Mouse (Mus musculus) embryo, embryonic 10.5 days (tissue): ENCODE measurements at regions not wholly inside any gene's neighbourhood (a gene's known extent, or its start where the extent isn't known, plus 50 kb on each side); places are given as distances from the start of the nearest gene placed in this dataset.

ENCODE experiments used
- DNase-seq: peaks from one replicate; pipeline ENCODE4 v3.0.0-alpha.2; 2015; ENCODE audit warnings: low spot score

GRCm38 (mm10) chr1:185836632-185837281, 280.4 kb downstream of the Lyplal1 start:
- peak; percentile 25 for DNase-seq

GRCm38 (mm10) chr1:185842481-185842880, 274.6 kb downstream of the Lyplal1 start:
- no peak for DNase-seq

- no peak for DNase-seq
Observed at GRCm38 (mm10) chr1:185847161-185847560, 269.9 kb downstream of the Lyplal1 start.

- DNase-seq = no peak
Observed at GRCm38 (mm10) chr1:185850590-185850989, 266.5 kb downstream of the Lyplal1 start.

GRCm38 (mm10) chr1:185851262-185851893, 265.7 kb downstream of the Lyplal1 start:
- DNase-seq = no peak

DNA sequence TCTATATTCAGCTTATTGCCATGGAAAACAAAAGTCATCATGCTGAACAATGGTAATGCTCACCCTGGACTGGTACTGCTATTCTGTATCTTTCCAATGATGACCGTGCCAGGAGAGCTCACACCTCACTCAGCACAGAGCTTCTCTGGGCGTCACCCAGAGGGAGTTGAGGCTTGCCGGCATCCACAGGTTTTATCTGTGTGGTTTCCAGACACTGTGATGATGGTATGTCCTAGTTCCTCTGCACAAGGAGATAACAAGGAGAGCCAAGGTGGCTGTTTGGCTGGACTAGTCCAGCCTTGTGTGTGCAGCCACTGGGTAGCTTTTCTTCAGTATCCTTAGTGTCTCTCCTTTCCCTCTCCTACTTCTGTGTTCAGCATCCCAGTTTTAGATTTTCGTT, 255.4 kb downstream of the Lyplal1 start:
- DNase-seq = no peak

DNA sequence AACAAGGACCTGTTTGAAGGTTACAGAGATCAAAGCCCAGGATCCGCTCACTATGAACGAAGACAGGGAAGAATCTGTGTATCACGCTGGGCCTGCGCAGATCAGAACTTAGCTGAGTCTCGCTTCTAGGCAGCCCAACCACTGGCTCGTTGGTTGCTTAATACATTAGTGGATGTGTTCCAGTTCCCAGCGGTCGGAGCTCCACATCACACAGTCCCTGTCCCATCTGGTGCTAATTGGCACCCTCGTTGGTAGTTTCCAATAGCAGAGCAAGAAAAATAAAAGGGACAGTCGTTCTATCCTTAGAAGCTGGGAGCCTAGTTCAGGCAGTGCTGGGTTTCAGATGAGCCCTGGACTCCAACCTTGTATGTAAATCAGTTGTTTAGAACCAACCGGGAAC, 251.2 kb downstream of the Lyplal1 start:
- no peak for DNase-seq

DNA sequence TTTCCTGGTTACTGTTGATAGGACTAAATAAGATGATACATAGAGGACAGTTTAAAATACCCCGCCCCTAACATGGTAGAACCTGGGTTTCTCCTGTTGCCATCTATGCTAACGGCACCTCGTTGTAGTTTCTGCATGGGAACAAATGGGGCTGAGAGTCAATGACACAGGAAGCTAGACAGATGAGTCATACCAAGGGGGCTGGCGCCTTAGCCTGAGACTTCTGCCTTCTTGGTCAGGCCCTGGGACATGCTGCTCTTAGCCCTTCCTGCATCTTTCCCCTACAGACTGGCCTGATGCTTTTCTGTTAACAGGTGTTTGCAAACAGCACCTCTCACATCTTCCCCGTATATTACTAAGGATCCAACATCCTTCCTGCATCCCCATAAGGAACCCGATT, 250.5 kb downstream of the Lyplal1 start:
- DNase-seq = no peak

DNA sequence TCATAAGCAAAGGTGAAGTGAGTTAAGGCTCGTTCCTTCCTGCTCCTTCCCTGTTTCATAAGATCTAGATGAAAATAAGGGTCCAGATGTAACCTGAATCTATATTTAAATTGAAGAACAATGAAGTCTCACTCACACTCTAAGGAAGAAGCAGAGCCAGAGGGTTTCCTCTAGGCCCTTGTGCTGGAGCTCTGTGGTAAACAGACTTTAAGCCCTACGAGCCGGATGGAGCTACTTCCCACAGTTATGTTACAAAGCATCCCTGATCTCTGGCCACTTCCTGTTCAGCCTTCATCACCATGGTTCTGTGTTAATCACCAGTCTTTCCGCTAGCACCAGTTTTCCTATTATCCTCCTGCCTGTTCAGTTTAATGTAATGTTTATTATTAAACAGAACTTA, 250.1 kb downstream of the Lyplal1 start:
- DNase-seq = no peak

DNA sequence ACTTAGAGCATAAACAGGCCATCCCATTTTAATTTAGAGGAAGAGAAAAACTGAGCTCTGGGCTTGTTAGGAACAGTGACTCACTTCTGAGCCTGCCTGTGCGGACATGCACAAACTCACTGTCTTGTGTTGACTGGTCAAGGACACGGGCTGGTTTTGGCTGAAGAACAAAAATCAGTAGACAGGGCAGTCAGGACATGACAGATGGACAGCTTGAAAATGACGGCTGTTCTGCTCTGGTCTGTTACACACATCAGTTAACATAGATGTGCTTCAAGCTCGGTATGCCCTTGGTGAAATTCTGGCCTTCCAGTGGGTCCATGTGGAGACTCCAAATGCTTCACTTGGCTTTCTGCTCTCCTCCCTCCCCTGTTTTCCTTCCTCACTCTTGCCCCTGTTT, 248.4 kb downstream of the Lyplal1 start:
- no peak for DNase-seq

GRCm38 (mm10) chr1:185887031-185887430, 230.1 kb downstream of the Lyplal1 start:
- DNase-seq = no peak

DNA sequence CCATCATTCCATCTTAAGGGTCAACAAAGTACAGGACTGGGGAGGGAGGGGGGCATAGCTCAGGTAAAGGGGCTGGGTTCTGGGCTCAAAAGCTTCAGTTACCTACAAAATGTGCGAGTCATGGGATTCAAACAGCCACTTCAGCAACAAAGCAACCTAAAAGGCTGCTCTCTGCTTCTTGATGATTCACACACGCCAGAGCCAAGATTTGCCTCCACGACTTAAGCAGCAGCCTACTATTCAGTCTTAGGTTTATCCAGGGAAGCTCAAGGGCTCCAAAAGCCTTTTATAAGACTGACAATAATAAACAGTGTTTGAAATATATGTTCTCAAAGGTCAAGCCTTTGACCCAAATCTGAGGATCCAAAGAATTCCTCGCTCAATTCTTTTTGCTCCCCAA, 225.3 kb downstream of the Lyplal1 start:
- no peak for DNase-seq

DNA sequence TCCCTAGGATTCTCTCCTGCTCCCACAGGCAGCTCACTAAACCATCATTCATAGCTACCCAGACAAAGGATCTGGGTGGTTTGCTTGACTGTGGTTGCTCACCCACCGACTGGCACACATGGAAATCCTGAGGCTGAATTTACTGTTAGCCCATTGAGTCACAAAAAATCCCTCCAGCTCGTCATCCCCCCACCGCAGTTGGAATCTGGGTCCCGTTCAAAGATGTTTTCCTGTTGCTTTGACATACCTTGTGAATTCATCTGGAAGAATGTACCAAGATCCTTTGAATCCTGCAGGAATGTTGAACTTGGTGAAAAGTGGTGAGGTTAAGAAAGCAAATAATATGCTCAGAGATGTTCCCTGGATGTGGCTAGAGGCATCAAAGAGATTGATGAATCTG, 223.7 kb downstream of the Lyplal1 start:
- DNase-seq = no peak

GRCm38 (mm10) chr1:185898475-185898874, 218.6 kb downstream of the Lyplal1 start:
- DNase-seq = peak; percentile 22

DNA sequence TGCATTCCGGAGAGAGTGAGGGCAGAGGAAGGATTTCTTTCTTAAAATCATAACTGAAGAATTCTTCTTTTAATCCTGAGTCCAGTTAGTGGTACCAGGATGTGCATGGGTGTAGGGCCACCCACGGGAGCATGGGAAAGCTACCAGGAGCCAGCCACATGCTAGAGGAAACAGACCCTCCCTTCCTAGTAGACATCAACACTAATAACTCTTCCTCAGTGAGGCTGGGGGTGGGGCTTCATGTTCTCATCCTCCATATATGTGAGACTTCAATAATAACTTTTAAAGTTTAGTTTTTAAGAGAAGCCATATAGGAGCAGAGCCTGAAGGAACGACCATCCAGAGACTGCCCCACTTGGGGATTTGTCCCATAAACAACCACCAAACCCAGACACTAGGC, 216.8 kb downstream of the Lyplal1 start:
- no peak for DNase-seq

- no peak for DNase-seq
Observed at GRCm38 (mm10) chr1:185902395-185902794, 214.7 kb downstream of the Lyplal1 start.

- DNase-seq = no peak
Observed at GRCm38 (mm10) chr1:185905666-185906065, 211.4 kb downstream of the Lyplal1 start.

DNA sequence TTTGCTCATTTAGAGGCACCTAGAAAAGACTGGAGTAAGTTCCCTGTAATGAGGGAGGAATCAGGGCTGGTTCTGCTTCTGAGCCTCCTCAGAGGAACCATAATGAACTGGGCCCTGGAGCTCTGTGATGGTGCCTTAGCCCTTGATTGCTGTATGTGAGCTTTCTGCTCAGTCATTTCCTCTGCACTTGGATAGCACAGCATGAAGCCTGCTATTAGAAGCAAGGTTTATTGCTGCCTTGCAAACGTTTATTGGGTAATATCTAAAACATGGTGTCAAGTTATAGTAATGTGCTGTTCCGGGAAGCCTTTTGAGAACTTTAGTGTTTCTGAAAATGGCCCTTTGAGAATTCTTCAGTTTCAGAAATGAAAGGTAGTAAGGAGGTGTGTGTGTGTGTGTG, 201.5 kb downstream of the Lyplal1 start:
- DNase-seq = no peak

DNA sequence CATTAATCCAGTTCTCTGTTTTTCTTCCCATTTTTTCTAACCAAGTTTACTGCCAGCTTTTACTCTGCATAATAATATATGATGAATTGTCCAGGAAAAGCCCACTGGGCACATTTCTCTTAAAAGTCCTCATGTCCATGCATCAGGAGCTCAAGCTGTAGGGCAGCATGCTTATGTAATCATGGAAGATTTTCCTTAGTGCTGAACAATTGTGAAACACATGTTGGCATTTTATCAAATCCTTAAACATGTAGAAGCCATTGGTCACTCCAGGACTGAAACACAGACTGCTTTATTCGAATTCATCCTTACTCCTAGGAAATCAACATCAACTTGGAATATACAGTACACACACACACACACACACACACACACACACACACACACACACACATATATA, 198.4 kb downstream of the Lyplal1 start:
- no peak for DNase-seq

DNA sequence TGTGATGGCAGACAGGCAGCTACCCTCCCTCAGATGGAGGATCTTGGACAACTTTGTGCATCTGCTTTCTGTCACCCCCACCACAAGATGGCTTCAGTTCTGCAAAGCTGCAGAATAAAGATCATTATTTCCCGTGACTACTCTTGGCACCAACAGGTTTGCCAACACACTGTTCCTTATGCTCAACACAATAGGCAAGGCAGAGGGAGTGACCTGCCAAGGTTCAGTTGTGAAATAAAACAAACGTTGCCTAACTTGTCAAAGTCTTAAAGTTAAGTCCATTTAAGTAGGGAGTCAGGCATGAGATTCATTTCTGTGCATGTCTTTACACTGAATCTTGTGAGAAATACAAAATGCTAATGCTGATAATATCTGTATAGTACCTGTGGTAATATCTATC, 193.4 kb downstream of the Lyplal1 start:
- no peak for DNase-seq

- no peak for DNase-seq
Observed at GRCm38 (mm10) chr1:185929000-185929399, 188.1 kb downstream of the Lyplal1 start.

DNA sequence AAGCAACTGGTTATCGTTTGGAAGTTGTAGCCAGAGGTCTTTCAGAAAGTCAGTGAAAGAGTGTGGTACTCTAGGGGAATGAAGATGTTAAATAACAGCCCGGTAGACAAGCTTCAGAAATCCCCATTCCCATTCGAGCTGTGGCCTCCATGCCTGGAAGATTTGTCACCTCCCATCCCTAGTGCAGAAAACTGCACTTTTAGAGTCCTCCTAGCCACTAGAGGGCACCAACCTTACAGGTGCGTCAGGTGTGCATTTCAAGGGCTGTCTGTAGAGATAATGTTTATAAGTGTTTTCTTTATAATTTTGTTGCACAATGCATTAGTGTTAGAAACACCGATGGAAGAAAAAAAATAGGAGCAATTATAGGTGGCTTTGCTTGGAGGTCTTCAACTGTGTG, 187.3 kb downstream of the Lyplal1 start:
- DNase-seq = no peak

- DNase-seq = no peak
Observed at GRCm38 (mm10) chr1:185933623-185934022, 183.5 kb downstream of the Lyplal1 start.

- DNase-seq = no peak
Observed at GRCm38 (mm10) chr1:185937026-185937425, 180.1 kb downstream of the Lyplal1 start.
